Mouse (Mus musculus): ENCODE measurements around the gene Tcl1b3. TPM values are rescaled to one million over a fixed set of nuclear protein-coding genes. Genes with fewer than 3 reads are reported as not detected.
"Not testable (repeated sequence)": the region's sequence is repeated elsewhere in the genome, so short reads cannot be mapped to it uniquely, and the experiment has no call there.

Gene Tcl1b3
- not detected in 2 replicates for polyA plus RNA-seq (2015; fragmentation: Nextera tagmentation; extraction: Ambion mirVana)

DNA sequence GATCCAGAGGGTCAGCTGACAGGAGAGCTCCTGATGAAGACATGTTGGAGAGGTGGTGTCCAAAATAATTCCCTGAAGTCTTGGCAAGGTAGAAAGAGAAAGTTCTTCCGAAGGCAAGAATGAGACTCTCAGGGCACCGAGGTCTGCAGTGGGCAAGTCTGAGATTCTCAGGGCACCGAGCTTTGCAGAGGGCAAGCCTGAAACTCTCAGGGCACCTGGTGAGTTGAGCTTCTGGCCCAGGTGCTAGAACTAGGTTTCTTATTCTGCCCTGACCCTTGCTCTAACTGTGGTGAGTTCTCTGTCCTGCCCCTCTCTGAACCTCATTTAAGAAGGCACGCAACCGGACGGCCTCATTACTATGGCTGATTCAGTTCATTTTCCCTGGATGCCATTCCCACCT lies at the start of gene Tcl1b3:
Gene Tcl1b3 (plus strand): TSS at position 301 of the 400 bp plus-strand sequence.
- not testable (repeated sequence) for H3K36me3 ChIP-seq (ENCODE audit: control insufficient read depth, insufficient read depth, low read length); H3K4me2 ChIP-seq (ENCODE audit: low read depth, low read length); ATAC-seq (ENCODE audit: low read depth); H3K4me1 ChIP-seq (replicated peaks; ENCODE audit: control insufficient read depth, insufficient read depth, low read length); H3K4me3 ChIP-seq (ENCODE audit: low read length); H3K9me3 ChIP-seq (ENCODE audit: control insufficient read depth, low read length); H3K27ac ChIP-seq (ENCODE audit: low read length); H3K27me3 ChIP-seq (ENCODE audit: control insufficient read depth, insufficient read depth, low read depth, low read length); H3K9ac ChIP-seq (ENCODE audit: low read length)
- WGBS: 84% methylated on average over 6 of the region's 6 CpGs

DNA sequence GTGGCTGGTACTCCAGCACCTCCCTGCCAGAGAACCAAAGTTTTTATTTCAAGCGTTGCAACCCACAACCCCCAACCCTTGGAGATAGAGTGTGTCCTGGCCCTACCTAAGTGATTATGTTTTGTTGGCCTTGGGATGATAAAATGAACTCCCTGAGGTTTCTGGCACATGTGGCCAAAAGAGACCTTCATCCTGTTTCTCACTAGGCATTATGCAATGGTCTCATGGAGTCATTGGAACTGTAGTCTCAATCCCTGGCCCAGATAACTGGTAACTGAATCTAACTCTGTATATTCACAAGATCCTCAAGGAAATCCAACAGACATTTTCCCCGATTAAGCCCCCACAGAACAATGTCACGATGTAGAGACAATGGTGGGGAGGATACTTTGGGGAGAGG lies 47.7 kb upstream of the Tcl1b3 start:
- Histone ChIP-seq H3K27me3 (ENCODE audit: control insufficient read depth, insufficient read depth, low read depth, low read length) (no peaks in the 10 kb centered on the region), H3K4me2 (ENCODE audit: low read depth, low read length) (no peak overlapping the region), H3K4me3 (ENCODE audit: low read length) (no peak overlapping the region), H3K9me3 (ENCODE audit: control insufficient read depth, low read length) (no peaks in the 10 kb centered on the region), H3K27ac (ENCODE audit: low read length) (no peak overlapping the region), H3K4me1 (replicated peaks; ENCODE audit: control insufficient read depth, insufficient read depth, low read length) (no peaks in the 10 kb centered on the region), H3K36me3 (ENCODE audit: control insufficient read depth, insufficient read depth, low read length) (no peaks in the 10 kb centered on the region), H3K9ac (ENCODE audit: low read length) (no peak overlapping the region)
- 89% methylated on average over 3 of the region's 3 CpGs for WGBS
- no peak for ATAC-seq (ENCODE audit: low read depth)

DNA sequence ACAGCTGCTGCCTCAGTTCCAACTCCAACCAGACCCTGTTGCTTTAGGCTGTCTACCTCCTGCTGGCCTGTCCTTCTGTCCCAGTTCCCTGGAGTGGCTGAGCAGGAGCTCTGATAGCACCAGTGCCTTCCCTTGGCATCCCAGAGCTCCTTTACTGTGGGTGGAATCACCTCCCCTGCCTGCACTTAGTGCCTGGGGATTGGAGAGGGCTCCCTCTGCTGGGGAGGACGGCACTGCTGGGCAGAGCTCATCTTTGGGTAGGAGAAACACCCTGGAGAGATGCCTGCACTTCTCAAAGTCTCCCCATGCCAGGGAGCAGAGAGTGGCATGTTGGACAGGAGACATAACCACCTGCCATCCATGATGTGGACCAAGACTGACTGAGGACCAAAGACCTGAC lies 45.9 kb upstream of the Tcl1b3 start:
- not testable (repeated sequence) for H3K4me3 ChIP-seq (ENCODE audit: low read length); H3K36me3 ChIP-seq (ENCODE audit: control insufficient read depth, insufficient read depth, low read length); ATAC-seq (ENCODE audit: low read depth); H3K4me2 ChIP-seq (ENCODE audit: low read depth, low read length); H3K27me3 ChIP-seq (ENCODE audit: control insufficient read depth, insufficient read depth, low read depth, low read length); H3K9me3 ChIP-seq (ENCODE audit: control insufficient read depth, low read length); H3K27ac ChIP-seq (ENCODE audit: low read length); H3K4me1 ChIP-seq (replicated peaks; ENCODE audit: control insufficient read depth, insufficient read depth, low read length); H3K9ac ChIP-seq (ENCODE audit: low read length)
- 20% methylated on average over 1 of the region's 1 CpGs for WGBS

DNA sequence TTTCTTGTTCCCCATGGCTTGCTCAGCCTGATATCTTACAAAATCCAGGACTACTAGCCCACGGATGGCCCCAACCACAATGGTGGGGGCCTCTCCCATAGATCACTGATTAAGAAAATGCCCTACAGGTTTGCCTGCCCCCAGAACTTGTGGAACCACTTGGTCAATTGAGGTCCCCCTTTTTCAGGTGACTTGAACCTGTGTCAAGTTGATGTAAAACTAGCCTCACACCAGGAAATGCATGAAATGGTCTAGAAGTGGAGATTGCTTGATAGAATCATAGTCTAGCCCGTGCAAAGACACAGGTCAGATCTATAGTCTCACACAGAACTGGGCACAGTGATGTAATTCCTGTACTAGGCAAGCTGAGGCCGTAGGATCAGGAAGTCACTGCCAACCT lies 45.1 kb upstream of the Tcl1b3 start, which contains the start of gene Tcl1b2:
Gene Tcl1b2 (plus strand): TSS at position 301 of the 400 bp plus-strand sequence.
- no peaks in the 10 kb centered on the region for H3K27me3 ChIP-seq (ENCODE audit: control insufficient read depth, insufficient read depth, low read depth, low read length)
- no peak within 1 kb of the TSS for H3K4me3 ChIP-seq (ENCODE audit: low read length)
- H3K4me2 ChIP-seq (ENCODE audit: low read depth, low read length): no peak within 1 kb of the TSS
- ATAC-seq (ENCODE audit: low read depth): no peak
- H3K27ac ChIP-seq (ENCODE audit: low read length): no peak within 1 kb of the TSS
- H3K9ac ChIP-seq (ENCODE audit: low read length): no peak within 1 kb of the TSS
- no peaks in the 10 kb centered on the region for H3K4me1 ChIP-seq (replicated peaks; ENCODE audit: control insufficient read depth, insufficient read depth, low read length)
- H3K36me3 ChIP-seq (ENCODE audit: control insufficient read depth, insufficient read depth, low read length): no peaks in the 10 kb centered on the region
- no peaks in the 10 kb centered on the region for H3K9me3 ChIP-seq (ENCODE audit: control insufficient read depth, low read length)
- WGBS: 69% methylated on average over 3 of the region's 3 CpGs

DNA sequence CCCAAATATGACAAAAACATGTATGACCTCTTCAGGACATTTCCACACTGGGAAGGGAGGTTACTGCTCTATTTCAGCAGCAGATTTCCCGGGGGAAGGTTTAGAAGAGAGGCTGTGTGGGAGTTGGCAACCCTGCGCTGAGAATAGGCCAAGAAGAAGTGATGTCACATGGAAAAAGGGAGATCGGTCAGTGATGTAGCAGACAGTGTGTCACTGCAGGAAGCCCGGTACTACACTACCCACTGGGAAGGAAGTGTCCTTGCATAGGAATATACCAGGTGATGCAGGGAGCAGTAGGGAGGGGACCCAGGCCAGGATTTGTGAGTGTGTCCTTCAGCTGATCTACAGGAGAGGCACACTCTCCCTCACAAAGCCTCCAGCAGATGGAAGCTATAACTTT lies 35.6 kb upstream of the Tcl1b3 start:
- H3K9me3 ChIP-seq (ENCODE audit: control insufficient read depth, low read length); H3K27ac ChIP-seq (ENCODE audit: low read length); H3K27me3 ChIP-seq (ENCODE audit: control insufficient read depth, insufficient read depth, low read depth, low read length); H3K4me1 ChIP-seq (replicated peaks; ENCODE audit: control insufficient read depth, insufficient read depth, low read length); ATAC-seq (ENCODE audit: low read depth); H3K4me3 ChIP-seq (ENCODE audit: low read length); H3K36me3 ChIP-seq (ENCODE audit: control insufficient read depth, insufficient read depth, low read length); H3K4me2 ChIP-seq (ENCODE audit: low read depth, low read length); H3K9ac ChIP-seq (ENCODE audit: low read length): not testable (repeated sequence)
- WGBS: 64% methylated on average over 4 of the region's 4 CpGs

DNA sequence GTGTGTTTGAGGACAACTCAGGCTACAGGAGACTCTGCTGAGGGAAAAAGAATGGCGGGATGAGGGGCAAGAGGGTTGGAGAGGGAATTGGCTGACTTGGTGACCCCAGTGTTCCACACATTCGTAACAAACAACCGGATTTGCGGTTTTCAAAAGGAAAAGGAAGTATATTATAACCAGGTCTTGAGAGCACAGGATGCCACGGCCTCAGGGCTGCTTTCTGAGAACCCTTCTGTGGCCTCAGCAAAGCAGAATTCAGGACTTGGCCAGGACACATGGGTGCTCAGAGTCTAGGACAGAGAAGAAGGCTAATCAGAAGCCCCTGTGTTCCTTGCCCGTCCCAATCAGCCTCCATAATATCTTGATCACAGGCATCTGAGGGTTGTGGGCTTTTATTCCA lies 32.0 kb upstream of the Tcl1b3 start:
- Histone ChIP-seq H3K27ac (ENCODE audit: low read length) (no peak overlapping the region), H3K4me2 (ENCODE audit: low read depth, low read length) (no peak overlapping the region), H3K9me3 (ENCODE audit: control insufficient read depth, low read length) (no peaks in the 10 kb centered on the region), H3K4me3 (ENCODE audit: low read length) (no peak overlapping the region), H3K27me3 (ENCODE audit: control insufficient read depth, insufficient read depth, low read depth, low read length) (no peaks in the 10 kb centered on the region), H3K4me1 (replicated peaks; ENCODE audit: control insufficient read depth, insufficient read depth, low read length) (no peaks in the 10 kb centered on the region), H3K9ac (ENCODE audit: low read length) (no peak overlapping the region), H3K36me3 (ENCODE audit: control insufficient read depth, insufficient read depth, low read length) (no peaks in the 10 kb centered on the region)
- 68% methylated on average over 6 of the region's 6 CpGs for WGBS
- no peak for ATAC-seq (ENCODE audit: low read depth)

DNA sequence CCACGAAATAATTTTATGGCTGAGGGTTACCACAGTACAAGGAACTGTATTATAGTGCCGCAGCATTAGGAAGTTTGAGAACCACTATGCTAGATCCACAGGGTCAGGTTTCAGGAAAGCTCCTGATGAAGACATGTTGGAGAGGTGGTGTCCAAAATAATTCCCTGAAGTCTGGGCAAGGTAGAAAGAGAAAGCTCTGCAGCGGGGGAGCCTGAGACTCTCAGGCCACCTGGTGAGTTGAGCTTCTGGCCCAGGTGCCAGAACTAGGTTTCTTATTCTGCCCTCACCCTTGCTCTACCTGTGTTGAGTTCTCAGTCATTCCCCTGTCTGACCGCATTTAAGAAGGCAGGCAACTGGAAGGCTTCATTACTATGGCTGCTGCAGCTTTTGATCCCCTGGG lies 31.5 kb upstream of the Tcl1b3 start, which contains the start of gene Tcl1b1:
Gene Tcl1b1 (plus strand): TSS at position 301 of the 400 bp plus-strand sequence.
- no peaks in the 10 kb centered on the region for H3K36me3 ChIP-seq (ENCODE audit: control insufficient read depth, insufficient read depth, low read length)
- H3K9ac ChIP-seq (ENCODE audit: low read length): no peak within 1 kb of the TSS
- WGBS: 64% methylated on average over 4 of the region's 4 CpGs
- H3K27ac ChIP-seq (ENCODE audit: low read length): no peak within 1 kb of the TSS
- no peaks in the 10 kb centered on the region for H3K27me3 ChIP-seq (ENCODE audit: control insufficient read depth, insufficient read depth, low read depth, low read length)
- H3K9me3 ChIP-seq (ENCODE audit: control insufficient read depth, low read length): no peaks in the 10 kb centered on the region
- ATAC-seq (ENCODE audit: low read depth): no peak
- H3K4me3 ChIP-seq (ENCODE audit: low read length): no peak within 1 kb of the TSS
- no peak within 1 kb of the TSS for H3K4me2 ChIP-seq (ENCODE audit: low read depth, low read length)
- no peaks in the 10 kb centered on the region for H3K4me1 ChIP-seq (replicated peaks; ENCODE audit: control insufficient read depth, insufficient read depth, low read length)

DNA sequence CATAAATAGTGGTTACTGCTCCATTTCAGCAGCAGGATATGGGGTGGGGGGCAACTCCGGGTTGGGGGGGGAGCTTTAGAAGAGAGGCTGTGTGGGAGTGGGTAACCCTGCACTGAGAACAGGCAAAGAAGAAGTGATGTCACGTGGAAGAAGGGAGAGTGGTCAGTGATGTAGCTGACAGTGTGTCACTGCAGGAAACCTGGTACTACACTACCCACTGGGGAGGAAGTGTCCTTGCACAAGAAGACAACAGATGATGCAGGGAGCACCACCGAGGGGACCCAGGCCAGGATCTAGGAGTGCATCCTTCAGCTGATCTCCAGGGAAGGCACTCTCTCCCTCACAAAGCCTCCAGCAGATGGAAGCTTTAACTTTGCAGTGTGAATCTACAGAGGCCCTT lies 24.1 kb upstream of the Tcl1b3 start:
- Histone ChIP-seq H3K27ac (ENCODE audit: low read length) (no peak overlapping the region), H3K27me3 (ENCODE audit: control insufficient read depth, insufficient read depth, low read depth, low read length) (no peaks in the 10 kb centered on the region), H3K4me1 (replicated peaks; ENCODE audit: control insufficient read depth, insufficient read depth, low read length) (no peaks in the 10 kb centered on the region), H3K9me3 (ENCODE audit: control insufficient read depth, low read length) (no peaks in the 10 kb centered on the region), H3K36me3 (ENCODE audit: control insufficient read depth, insufficient read depth, low read length) (no peaks in the 10 kb centered on the region), H3K9ac (ENCODE audit: low read length) (no peak overlapping the region), H3K4me3 (ENCODE audit: low read length) (no peak overlapping the region), H3K4me2 (ENCODE audit: low read depth, low read length) (no peak overlapping the region)
- 55% methylated on average over 3 of the region's 3 CpGs for WGBS
- no peak for ATAC-seq (ENCODE audit: low read depth)

DNA sequence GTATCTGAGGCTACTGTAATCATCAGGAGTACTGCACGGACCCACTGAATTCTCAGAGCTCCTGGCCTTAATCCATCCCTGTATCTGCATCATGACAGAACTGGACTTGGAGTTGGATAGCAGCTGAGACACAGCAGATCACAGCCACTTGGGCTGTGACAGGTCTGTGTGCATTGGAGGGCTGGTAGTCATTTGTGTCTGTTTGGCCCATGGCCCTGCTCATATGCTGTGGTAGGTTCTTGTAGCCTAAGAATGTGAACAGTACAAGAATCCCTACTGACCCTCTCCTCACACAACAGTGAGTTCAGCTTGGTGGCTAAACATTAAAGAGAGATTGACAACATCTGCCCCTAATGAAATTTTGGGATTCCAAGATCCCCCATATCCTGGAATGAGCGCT lies 17.5 kb upstream of the Tcl1b3 start:
- Histone ChIP-seq H3K4me1 (replicated peaks; ENCODE audit: control insufficient read depth, insufficient read depth, low read length) (no peaks in the 10 kb centered on the region), H3K9me3 (ENCODE audit: control insufficient read depth, low read length) (no peaks in the 10 kb centered on the region), H3K27ac (ENCODE audit: low read length) (no peak overlapping the region), H3K4me2 (ENCODE audit: low read depth, low read length) (no peak overlapping the region), H3K27me3 (ENCODE audit: control insufficient read depth, insufficient read depth, low read depth, low read length) (no peaks in the 10 kb centered on the region), H3K36me3 (ENCODE audit: control insufficient read depth, insufficient read depth, low read length) (no peaks in the 10 kb centered on the region), H3K9ac (ENCODE audit: low read length) (no peak overlapping the region), H3K4me3 (ENCODE audit: low read length) (no peak overlapping the region)
- 53% methylated on average over 2 of the region's 2 CpGs for WGBS
- peak; percentile 89 for ATAC-seq (ENCODE audit: low read depth)

DNA sequence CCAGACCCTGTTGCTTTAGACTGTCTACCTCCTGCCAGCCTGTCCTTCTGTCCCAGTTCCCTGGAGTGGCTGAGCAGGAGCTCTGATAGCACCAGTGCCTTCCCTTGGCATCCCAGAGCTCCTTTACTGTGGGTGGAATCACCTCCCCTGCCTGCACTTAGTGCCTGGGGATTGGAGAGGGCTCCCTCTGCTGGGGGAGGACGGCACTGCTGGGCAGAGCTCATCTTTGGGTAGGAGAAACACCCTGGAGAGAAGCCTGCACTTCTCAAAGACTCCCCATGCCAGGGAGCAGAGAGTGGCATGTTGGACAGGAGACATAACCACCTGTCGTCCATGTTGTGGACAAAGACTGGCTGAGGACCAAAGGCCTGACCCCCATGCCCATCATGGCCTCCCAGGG lies 16.5 kb upstream of the Tcl1b3 start:
- not testable (repeated sequence) for H3K4me3 ChIP-seq (ENCODE audit: low read length); H3K4me1 ChIP-seq (replicated peaks; ENCODE audit: control insufficient read depth, insufficient read depth, low read length); H3K9ac ChIP-seq (ENCODE audit: low read length); H3K36me3 ChIP-seq (ENCODE audit: control insufficient read depth, insufficient read depth, low read length); H3K27ac ChIP-seq (ENCODE audit: low read length); ATAC-seq (ENCODE audit: low read depth); H3K4me2 ChIP-seq (ENCODE audit: low read depth, low read length); H3K9me3 ChIP-seq (ENCODE audit: control insufficient read depth, low read length); H3K27me3 ChIP-seq (ENCODE audit: control insufficient read depth, insufficient read depth, low read depth, low read length)
- WGBS: 16% methylated on average over 2 of the region's 2 CpGs

All from lung, embryonic 16.5 days (tissue).